Mouse (Mus musculus) stomach, postnatal 0 days (tissue): ENCODE results near the gene Lpp.

ENCODE experiments used
- CTCF ChIP-seq: IDR thresholded peaks from 2 replicates; pipeline ENCODE4 v1.5.1; 2016; ENCODE audit warnings: antibody characterized with exemption, low read depth, mild to moderate bottlenecking, moderate library complexity
- EP300 ChIP-seq: optimal IDR thresholded peaks from 2 replicates; pipeline ENCODE3; 2016; ENCODE audit warnings: antibody characterized with exemption

- TF ChIP-seq CTCF (no peak), EP300 (no peak)
Observed at GRCm38 (mm10) chr16:24447666-24448492, 54.6 kb downstream of the Lpp start.
